Mouse (Mus musculus): ENCODE results near the gene Gm13871.
"Not testable (repeated sequence)": the region's sequence is repeated elsewhere in the genome, so short reads cannot be mapped to it uniquely, and the experiment has no call there.

GRCm38 (mm10) chr4:73891012-73891411, 14.7 kb downstream of the Gm13871 start, which contains the start of gene Gm11757:
- not testable (repeated sequence) for TF ChIP-seq UBTF (IDR thresholded peaks at IDR 0.05; ENCODE audit: low read depth, low read length); ETS1 (conservative IDR thresholded peaks at IDR 0.05; ENCODE audit: low read depth, low read length); MAX (IDR thresholded peaks at IDR 0.05; ENCODE audit: low read length); CTCF (conservative IDR thresholded peaks at IDR 0.05 in 1 of 2, IDR thresholded peaks at IDR 0.05 in 1 of 2; ENCODE audit: low read depth in 2 of 2, low read length in 2 of 2); SIN3A (IDR thresholded peaks at IDR 0.05; ENCODE audit: low read length); MXI1 (IDR thresholded peaks at IDR 0.05; ENCODE audit: low read depth, low read length); HCFC1 (IDR thresholded peaks at IDR 0.05; ENCODE audit: low read depth, low read length); NELFE (IDR thresholded peaks at IDR 0.05; ENCODE audit: low read depth, low read length)
